In genomic region chr12:15850441-15850895, GRCm38 (mm10) we compare ENCODE assay signal across 10 mouse cellular contexts. TPM values are rescaled to one million over a fixed set of nuclear protein-coding genes. Genes with fewer than 3 reads are reported as not detected.
DNase-seq lines count a peak whose midpoint lies in the region; ATAC-seq lines count a peak whose summit lies in the region.
"Had no signal": no experiment of that assay in that cellular context is flagged by ENCODE, and none has a peak within 500 bp of the region (broad histone marks: within the 10 kb centered on the region; RNA-seq: fewer than 3 reads in every experiment).

No protein-coding gene starts in this region.

- no peak overlapping the region for H3K9ac ChIP-seq in stomach, embryonic 16.5 days (ENCODE audit: low read length)
- no peak overlapping the region for H3K9ac ChIP-seq in midbrain, embryonic 15.5 days
- H3K9ac ChIP-seq: embryonic facial prominence, embryonic 15.5 days; liver, embryonic 13.5 days had no signal

- peaks cover 4% of the 10 kb centered on the region for H3K4me1 ChIP-seq in stomach, embryonic 16.5 days (ENCODE audit: control insufficient read depth, insufficient read depth, low read length)
- 0 out of 2 replicates have a peak, but pooled peaks cover 3% of the 10 kb centered on the region for H3K4me1 ChIP-seq in midbrain, embryonic 15.5 days
- H3K4me1 ChIP-seq: liver, embryonic 13.5 days had no signal

- no peak overlapping the region for H3K4me2 ChIP-seq in stomach, embryonic 16.5 days (ENCODE audit: low read depth, low read length)
- H3K4me2 ChIP-seq in midbrain, embryonic 15.5 days: no peak overlapping the region
- H3K4me2 ChIP-seq: embryonic facial prominence, embryonic 15.5 days; liver, embryonic 13.5 days had no signal

- H3K27me3 ChIP-seq in stomach, embryonic 16.5 days (ENCODE audit: control insufficient read depth, insufficient read depth, low read length): no peaks in the 10 kb centered on the region
- no peaks in the 10 kb centered on the region for H3K27me3 ChIP-seq in midbrain, embryonic 15.5 days (replicated peaks)
- H3K27me3 ChIP-seq: embryonic facial prominence, embryonic 15.5 days; liver, embryonic 13.5 days had no signal

- H3K36me3 ChIP-seq in stomach, embryonic 16.5 days (ENCODE audit: control insufficient read depth, insufficient read depth, low read length): no peaks in the 10 kb centered on the region
- H3K36me3 ChIP-seq in midbrain, embryonic 15.5 days (replicated peaks): no peaks in the 10 kb centered on the region
- H3K36me3 ChIP-seq: embryonic facial prominence, embryonic 15.5 days; liver, embryonic 13.5 days had no signal

- H3K27ac ChIP-seq in stomach, embryonic 16.5 days (ENCODE audit: low read length): no peak overlapping the region
- H3K27ac ChIP-seq in midbrain, embryonic 15.5 days: no peak overlapping the region
- H3K27ac ChIP-seq: embryonic facial prominence, embryonic 15.5 days; liver, embryonic 13.5 days had no signal

- peak; percentile 35 for DNase-seq in ovary, postnatal 36 days (ENCODE audit: low spot score)
- no peak for DNase-seq in ovary, postnatal 14 days (ENCODE audit: low spot score)
- peak; percentile 69 for DNase-seq in gastrocnemius, postnatal 14 days
- peak; percentile 68 for DNase-seq in kidney, postnatal 10 days
- DNase-seq in spleen, adult 18-20 months: no peak
- no peak for DNase-seq in embryo, embryonic 10.5 days (ENCODE audit: low spot score)
- DNase-seq: liver, embryonic 13.5 days had no signal

- H3K4me3 ChIP-seq in stomach, embryonic 16.5 days (replicated peaks; ENCODE audit: low read length): no peak overlapping the region
- H3K4me3 ChIP-seq in midbrain, embryonic 15.5 days: no peak overlapping the region
- H3K4me3 ChIP-seq: embryonic facial prominence, embryonic 15.5 days; liver, embryonic 13.5 days had no signal

- no peaks in the 10 kb centered on the region for H3K9me3 ChIP-seq in stomach, embryonic 16.5 days (replicated peaks; ENCODE audit: control insufficient read depth, low read length)
- no peaks in the 10 kb centered on the region for H3K9me3 ChIP-seq in midbrain, embryonic 15.5 days
- H3K9me3 ChIP-seq: embryonic facial prominence, embryonic 15.5 days; liver, embryonic 13.5 days had no signal

- WGBS in stomach, embryonic 16.5 days: 42% methylated on average over 8 of the region's 8 CpGs
- WGBS in midbrain, embryonic 15.5 days: 75% methylated on average over 8 of the region's 8 CpGs

- peak; percentile 47 for ATAC-seq in stomach, embryonic 16.5 days (ENCODE audit: insufficient read depth, low FRiP score)
- ATAC-seq in midbrain, embryonic 15.5 days (replicated peaks): no peak

- intact Hi-C loops in gastrocnemius, postnatal 14 days (cut with DNase I; ENCODE audit: low total_unique reads): no loop called here

RNA-seq across cellular contexts. Expression of gene Trib2, which starts 33.7 kb away (rescaled TPM):
- 10 to 100 TPM; 14.2 to 23.0 TPM for total RNA-seq in gastrocnemius, postnatal 14 days (2021)
- polyA plus RNA-seq in stomach, embryonic 16.5 days (2015; fragmentation: Nextera tagmentation; extraction: Ambion mirVana): 20.5 and 21.8 TPM in 2 replicates
- 131 and 148 TPM in 2 replicates for polyA plus RNA-seq in midbrain, embryonic 15.5 days (2015; fragmentation: Nextera tagmentation; extraction: Ambion mirVana)

Comparison
In these comparisons a context has a peak if more than half of its experiments do, and no peak if none do; other contexts are left out.
1. DNase-seq: peak in ovary, postnatal 36 days (single experiment), gastrocnemius, postnatal 14 days (single experiment) and kidney, postnatal 10 days (single experiment); none in ovary, postnatal 14 days (single experiment), spleen, adult 18-20 months (0 of 2) and embryo, embryonic 10.5 days (single experiment).